Mouse (Mus musculus) neural tube, embryonic 15.5 days (tissue): ENCODE results near the gene Nup62. TPM values are rescaled to one million over a fixed set of nuclear protein-coding genes. Genes with fewer than 3 reads are reported as not detected.
"Not testable (repeated sequence)": the region's sequence is repeated elsewhere in the genome, so short reads cannot be mapped to it uniquely, and the experiment has no call there.

Experiments
- ATAC-seq: fragments of 200-750 bp; cut with Nextera tagmentation; 2 replicates; pipeline ENCODE4 v1.8.0; 2017; ENCODE audit warnings: mild to moderate bottlenecking, moderate TSS enrichment, moderate library complexity; ENCODE audit not compliant: low FRiP score
- H3K27ac ChIP-seq: fragments of 300-500 bp; sonication (generic); replicated peaks from 2 replicates; pipeline ENCODE4 v1.5.1; 2015; ENCODE audit warnings: mild to moderate bottlenecking, inconsistent platforms
- H3K27me3 ChIP-seq: fragments of 300-500 bp; sonication (generic); replicated peaks from 2 replicates; pipeline ENCODE4 v1.6.1; 2015; ENCODE audit warnings: inconsistent platforms
- H3K36me3 ChIP-seq: fragments of 300-500 bp; sonication (generic); 2 replicates; pipeline ENCODE4 v1.6.1; 2015; ENCODE audit warnings: inconsistent platforms
- H3K4me1 ChIP-seq: fragments of 300-500 bp; sonication (generic); 2 replicates; pipeline ENCODE4 v1.6.1; 2015; ENCODE audit warnings: inconsistent platforms
- H3K4me2 ChIP-seq: fragments of 300-500 bp; sonication (generic); 2 replicates; pipeline ENCODE4 v1.6.1; 2015; ENCODE audit warnings: inconsistent platforms, mild to moderate bottlenecking, moderate library complexity
- H3K4me3 ChIP-seq: fragments of 300-500 bp; sonication (generic); replicated peaks from 2 replicates; pipeline ENCODE4 v1.5.1; 2015; ENCODE audit warnings: mild to moderate bottlenecking, inconsistent platforms
- H3K9ac ChIP-seq: fragments of 300-500 bp; sonication (generic); replicated peaks from 2 replicates; pipeline ENCODE4 v1.6.1; 2015; ENCODE audit warnings: mild to moderate bottlenecking, inconsistent platforms
- H3K9me3 ChIP-seq: fragments of 300-500 bp; sonication (generic); replicated peaks from 2 replicates; pipeline ENCODE4 v1.6.1; 2016; ENCODE audit warnings: inconsistent platforms
- WGBS: fragments of 180-500 bp; shearing (Covaris S2); methylation state at CpG from one replicate; pipeline ENCODE4 v1.1.7; 2015; ENCODE audit warnings: mixed read lengths; 5-methylcytosine and 5-hydroxymethylcytosine counted together
- microRNA counts: library from miRNA; unstranded; fragments of <30 nt; microRNA quantifications from one replicate; lab custom pipeline; 2016
- microRNA-seq: library from miRNA; unstranded; fragments of <30 nt; microRNA quantifications from one replicate; pipeline ENCODE4, GENCODE M21; 2017
- polyA plus RNA-seq: library from polyadenylated mRNA; unstranded; fragments of >200 nt; fragmentation: Nextera tagmentation; extraction: Ambion mirVana; gene quantifications from 2 replicates; pipeline ENCODE4 v1.2.1, GENCODE M21; 2015

The Nup62 gene
- polyA plus RNA-seq, 1 experiment from 2014 or later, result 40.7 TPM

DNA sequence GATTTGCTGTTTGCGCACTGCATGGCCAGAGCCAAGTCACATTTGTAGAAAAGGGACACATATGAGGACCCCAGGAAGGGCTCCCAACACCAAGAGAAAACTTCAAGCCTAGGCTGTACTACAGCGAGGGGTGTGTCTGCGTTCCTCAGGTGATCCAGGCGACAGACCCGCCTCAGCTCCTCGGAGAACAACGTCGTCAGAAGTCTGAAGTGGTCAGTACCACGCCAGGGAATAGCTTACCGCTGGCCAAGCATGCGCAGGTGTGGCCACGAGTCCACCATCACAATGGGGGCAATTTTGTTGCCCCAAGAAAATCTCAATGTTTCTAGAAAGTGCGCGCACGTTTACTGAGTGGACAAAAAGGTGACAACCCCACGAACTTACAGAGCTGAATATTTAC, 52.6 kb downstream of the Nup62 start:
- H3K9me3 ChIP-seq, result no peaks in the 10 kb centered on the region
- no peaks in the 10 kb centered on the region for H3K27me3 ChIP-seq
- ATAC-seq, result no peak
- peaks cover 23% of the 10 kb centered on the region for H3K36me3 ChIP-seq
- peaks cover 55% of the 10 kb centered on the region for H3K4me1 ChIP-seq
- H3K4me3 ChIP-seq, result peak overlapping the region; percentile 75
- H3K27ac ChIP-seq, result peak overlapping the region; percentile 99
- H3K4me2 ChIP-seq, result peak overlapping the region; percentile 80
- H3K9ac ChIP-seq, result peak overlapping the region; percentile 96
- WGBS, result 5% methylated on average over 16 of the region's 16 CpGs

DNA sequence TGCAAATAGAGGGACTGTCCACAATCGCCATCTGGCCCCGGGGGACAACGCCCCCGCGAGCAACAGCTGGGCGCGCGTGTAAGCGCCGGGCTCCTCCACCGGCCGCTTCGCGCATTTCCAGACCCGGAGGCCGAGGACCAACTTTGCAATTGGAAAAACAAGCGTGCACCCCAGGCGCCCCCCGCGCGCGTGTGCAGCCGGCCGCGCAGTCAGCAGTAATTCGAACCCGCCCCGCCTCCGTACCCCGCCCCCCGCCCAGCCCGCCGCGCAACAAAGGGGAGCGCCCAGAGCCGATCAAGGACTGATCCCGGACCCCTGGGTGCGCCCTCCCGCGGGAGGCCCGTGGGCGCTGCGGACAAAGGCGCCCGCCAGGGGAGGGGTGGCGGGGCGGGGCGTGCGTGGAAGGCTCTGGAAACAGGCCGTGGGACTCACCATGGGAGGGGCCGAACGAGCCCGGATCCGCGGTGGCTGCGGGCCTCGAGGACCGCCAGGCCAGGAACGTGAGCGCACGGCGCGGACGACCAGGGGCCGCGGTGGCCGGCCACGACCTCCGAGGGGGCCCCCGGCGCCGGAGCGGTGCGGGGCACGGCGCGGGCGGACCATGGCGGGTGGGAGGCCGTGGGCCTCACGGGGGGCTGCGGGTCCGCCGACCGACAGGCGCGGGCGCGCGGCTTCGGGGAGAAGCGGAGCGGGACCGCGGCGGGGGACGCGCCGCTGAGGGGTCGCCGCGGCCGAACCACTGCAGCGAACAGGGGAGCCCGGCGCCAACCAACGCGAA, 53.2 kb downstream of the Nup62 start:
- ATAC-seq, result peak; percentile 43
- H3K27me3 ChIP-seq, result no peaks in the 10 kb centered on the region
- H3K4me1 ChIP-seq, result peaks cover 55% of the 10 kb centered on the region
- H3K9ac ChIP-seq, result peak overlapping the region; percentile 96
- H3K4me2 ChIP-seq, result peak overlapping the region; percentile 80
- under 1% methylated on average over 68 of the region's 108 CpGs for WGBS
- H3K27ac ChIP-seq, result peak overlapping the region; percentile 99
- peak overlapping the region; percentile 75 for H3K4me3 ChIP-seq
- peaks cover 16% of the 10 kb centered on the region for H3K36me3 ChIP-seq
- no peaks in the 10 kb centered on the region for H3K9me3 ChIP-seq

DNA sequence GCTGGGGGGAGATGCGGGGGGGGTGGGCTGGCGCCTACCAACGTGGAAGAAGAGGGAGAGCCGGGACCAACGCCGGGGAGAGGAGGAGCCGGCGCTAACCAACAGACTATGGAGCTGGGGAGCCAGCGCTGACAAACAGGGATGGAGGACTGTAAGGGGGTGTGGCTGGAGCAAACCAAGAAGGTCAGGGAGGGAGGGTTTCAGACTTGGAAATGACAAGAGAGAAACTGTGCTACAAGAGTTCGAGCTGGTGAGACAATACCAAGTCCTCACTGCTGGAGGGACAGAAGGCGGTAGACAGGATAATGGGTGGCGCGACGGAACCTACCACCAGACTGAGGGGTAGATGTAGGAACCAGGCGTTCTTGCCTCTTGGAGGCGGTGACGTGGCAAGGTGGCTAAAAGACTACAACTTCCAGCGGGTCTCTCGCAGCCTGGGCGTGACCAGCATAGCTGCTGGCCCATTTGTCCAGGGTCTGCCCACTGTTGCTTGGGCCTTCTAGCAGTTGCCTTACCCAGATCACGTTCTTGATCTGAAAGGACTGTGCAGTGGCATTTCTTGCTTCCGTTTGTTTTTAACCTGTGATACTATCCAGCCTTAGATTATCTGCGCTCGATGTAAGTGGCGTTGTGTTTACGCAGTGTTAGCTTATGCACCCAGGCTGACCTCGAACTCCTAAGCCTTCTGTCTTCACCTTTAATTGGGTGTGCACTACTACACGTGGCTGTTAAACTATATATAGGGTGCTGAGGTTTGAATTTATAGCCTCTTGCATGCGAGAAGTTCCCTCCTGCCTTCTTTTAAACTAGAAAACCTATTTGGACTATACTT, 54.0 kb downstream of the Nup62 start, which contains the start of gene Ptov1:
Gene Ptov1, minus strand, starts transcription at position 92 of the 832 bp plus-strand sequence.
- Histone ChIP-seq H3K4me1 (peaks cover 47% of the 10 kb centered on the region), H3K4me2 (peak within 1 kb of the TSS; percentile 80), H3K36me3 (peaks cover 8% of the 10 kb centered on the region; the same call in 1 of the 2 replicates), H3K9ac (peak within 1 kb of the TSS; percentile 96), H3K9me3 (no peaks in the 10 kb centered on the region), H3K27me3 (no peaks in the 10 kb centered on the region), H3K27ac (peak within 1 kb of the TSS; percentile 99), H3K4me3 (peak within 1 kb of the TSS; percentile 75)
- 7% methylated on average over 29 of the region's 29 CpGs for WGBS
- ATAC-seq, result peak; percentile 96

DNA sequence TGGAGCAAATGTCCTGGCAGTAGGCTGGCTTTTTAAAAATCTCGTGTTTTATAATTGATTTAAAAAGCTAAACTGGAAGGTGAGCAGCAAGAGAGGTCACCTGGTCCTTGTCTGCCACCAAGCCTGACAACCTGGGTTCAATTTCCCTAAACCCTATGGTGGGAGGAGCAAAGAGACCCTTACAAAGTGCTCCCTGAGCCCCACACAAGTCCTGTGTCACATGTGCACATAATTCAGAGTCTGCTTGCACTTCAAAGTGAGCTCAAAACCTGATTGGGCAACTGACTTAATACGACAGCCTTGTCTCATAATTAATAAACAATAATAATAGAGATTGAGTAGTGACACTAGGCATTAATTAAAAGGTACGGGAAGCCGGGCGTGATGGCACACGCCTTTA, 54.7 kb downstream of the Nup62 start:
- ATAC-seq, result no peak
- Histone ChIP-seq H3K4me3 (peak overlapping the region; percentile 75), H3K9ac (peak overlapping the region; percentile 33)

DNA sequence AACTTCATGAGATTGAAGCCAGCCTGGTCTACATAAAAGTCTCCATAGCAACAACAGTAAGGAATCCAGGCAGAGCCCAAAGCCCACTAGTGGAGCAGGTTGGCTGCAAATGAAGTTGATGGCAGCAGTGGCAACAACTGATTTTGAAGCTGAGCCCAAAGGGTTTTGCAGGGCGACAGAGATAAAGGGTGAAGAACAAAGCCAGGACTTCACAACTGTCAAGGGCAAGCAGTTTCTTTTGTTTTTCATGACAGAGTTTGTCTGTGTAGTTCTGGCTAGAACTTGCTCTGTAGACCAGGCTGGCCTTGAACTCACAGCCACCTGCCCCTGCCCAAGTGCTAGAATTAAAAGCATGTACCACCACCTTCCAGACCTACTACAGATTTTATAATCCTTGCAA, 55.3 kb downstream of the Nup62 start:
- Histone ChIP-seq H3K4me2 (no peak overlapping the region), H3K27ac (0 out of 2 replicates have a peak overlapping the region, but pooled peaks have one; percentile 23), H3K9ac (no peak overlapping the region), H3K36me3 (peaks cover 10% of the 10 kb centered on the region), H3K4me3 (no peak overlapping the region), H3K9me3 (no peaks in the 10 kb centered on the region), H3K4me1 (peaks cover 34% of the 10 kb centered on the region), H3K27me3 (no peaks in the 10 kb centered on the region)
- no peak for ATAC-seq
- WGBS, result 37% methylated on average over 1 of the region's 1 CpGs

More for the DNA sequence above, 54.7 kb downstream of the Nup62 start:
- Histone ChIP-seq H3K27ac (peak overlapping the region; percentile 99), H3K4me1 (peaks cover 40% of the 10 kb centered on the region), H3K4me2 (peak overlapping the region; percentile 80), H3K36me3 (0 out of 2 replicates have a peak, but pooled peaks cover 5% of the 10 kb centered on the region), H3K9me3 (no peaks in the 10 kb centered on the region), H3K27me3 (no peaks in the 10 kb centered on the region)
- 80% methylated on average over 6 of the region's 6 CpGs for WGBS

DNA sequence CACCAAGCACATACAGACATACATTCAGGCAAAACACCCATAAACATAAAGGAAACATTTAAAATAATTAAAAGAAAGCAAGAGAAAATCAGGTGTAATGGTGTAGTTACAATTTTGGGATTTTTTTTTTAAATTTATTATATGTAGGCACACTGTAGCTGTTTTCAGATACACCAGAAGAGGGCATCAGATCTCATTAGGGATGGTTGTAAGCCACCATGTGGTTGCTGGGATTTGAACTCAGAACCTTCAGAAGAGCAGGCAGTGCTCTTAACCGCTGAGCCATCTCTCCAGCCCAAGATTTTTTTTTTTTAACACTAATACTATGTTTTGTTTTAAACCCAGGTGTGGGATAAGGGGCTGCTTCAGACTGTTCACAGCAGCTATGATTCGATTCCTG, 55.9 kb downstream of the Nup62 start:
- 94% methylated on average over 2 of the region's 2 CpGs for WGBS
- peaks cover 11% of the 10 kb centered on the region for H3K36me3 ChIP-seq
- ATAC-seq, H3K4me2 ChIP-seq, H3K4me3 ChIP-seq, H3K27me3 ChIP-seq, H3K27ac ChIP-seq, H3K9ac ChIP-seq, H3K9me3 ChIP-seq: not testable (repeated sequence)
- H3K4me1 ChIP-seq, result peaks cover 28% of the 10 kb centered on the region

DNA sequence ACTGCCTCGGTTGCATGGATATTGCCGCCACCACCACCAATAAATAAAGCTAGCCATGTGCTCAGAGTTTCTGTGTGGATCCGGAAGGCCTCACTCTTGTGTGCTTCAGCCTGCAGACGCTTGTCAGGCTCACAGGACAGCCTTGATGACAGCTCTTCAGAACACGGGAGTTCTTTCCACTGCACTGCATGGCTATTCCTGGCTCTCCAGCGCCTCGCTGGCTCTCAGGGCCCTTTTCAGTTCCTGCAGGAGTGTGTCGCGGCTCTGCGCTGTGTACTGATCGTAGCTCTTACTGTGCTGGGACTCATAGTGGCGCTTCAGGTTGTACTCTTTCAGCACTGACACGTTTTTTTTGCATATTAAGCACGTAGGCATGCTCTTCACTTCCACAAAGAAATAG, 61.9 kb downstream of the Nup62 start:
- Histone ChIP-seq H3K9me3 (no peaks in the 10 kb centered on the region), H3K4me1 (no peaks in the 10 kb centered on the region), H3K4me2 (no peak overlapping the region), H3K4me3 (no peak overlapping the region), H3K9ac (no peak overlapping the region), H3K36me3 (peaks cover 71% of the 10 kb centered on the region), H3K27ac (no peak overlapping the region), H3K27me3 (no peaks in the 10 kb centered on the region)
- whole genome bisulfite sequencing, result 89% methylated on average over 14 of the region's 14 CpGs
- no peak for ATAC-seq

MicroRNAs within 50 kb of the gene (microRNA counts, 519-probe panel; counts per million panel counts)
- not detected for microRNA mmu-miR-707 (lab: Ali Mortazavi, UCI)

Small RNA genes within 50 kb of the gene (microRNA-seq; reads per million reads assigned to microRNA genes)
- gene Mir707, result not detected

Other genes with a start within 250 kb of the Nup62 start
- 1.1 and 4.9 TPM in 2 replicates for gene Napsa, start 243.7 kb upstream of the Nup62 start, polyA plus RNA-seq
- gene Kcnc3, start 225.4 kb upstream of the Nup62 start, polyA plus RNA-seq, result 7.2 and 8.0 TPM in 2 replicates
- gene Myh14, start 145.2 kb upstream of the Nup62 start, polyA plus RNA-seq, result 4.8 and 6.0 TPM in 2 replicates
- not detected in 2 replicates for gene Izumo2, start 107.3 kb upstream of the Nup62 start, polyA plus RNA-seq
- 28.9 and 29.7 TPM in 2 replicates for gene Vrk3, start 67.7 kb upstream of the Nup62 start, polyA plus RNA-seq
- gene Zfp473, start 65.0 kb upstream of the Nup62 start, polyA plus RNA-seq, result 1.1 and 1.4 TPM in 2 replicates
- gene Il4i1, start 299 bp downstream of the Nup62 start, polyA plus RNA-seq, result 0.78 and 4.7 TPM in 2 replicates
- gene Atf5, start 570 bp downstream of the Nup62 start, polyA plus RNA-seq, result 3.6 and 4.1 TPM in 2 replicates
- gene Akt1s1, start 32.9 kb downstream of the Nup62 start, polyA plus RNA-seq, result 89.9 and 92.0 TPM in 2 replicates
- gene Tbc1d17, start 33.0 kb downstream of the Nup62 start, polyA plus RNA-seq, result 105 and 110 TPM in 2 replicates
- gene Pnkp, start 41.1 kb downstream of the Nup62 start, polyA plus RNA-seq, result 29.2 and 29.6 TPM in 2 replicates
- 433 and 459 TPM in 2 replicates for gene Ptov1, start 53.7 kb downstream of the Nup62 start, polyA plus RNA-seq
- 136 and 141 TPM in 2 replicates for gene Med25, start 76.6 kb downstream of the Nup62 start, polyA plus RNA-seq
- gene Fuz, start 80.0 kb downstream of the Nup62 start, polyA plus RNA-seq, result 15.1 and 15.8 TPM in 2 replicates
- gene Ap2a1, start 113.4 kb downstream of the Nup62 start, polyA plus RNA-seq, result 122 and 126 TPM in 2 replicates
- gene Tsks, start 127.1 kb downstream of the Nup62 start, polyA plus RNA-seq, result 0.14 and 0.24 TPM in 2 replicates
- gene Cpt1c, start 158.8 kb downstream of the Nup62 start, polyA plus RNA-seq, result 55.5 and 59.0 TPM in 2 replicates
- gene Prmt1, start 170.5 kb downstream of the Nup62 start, polyA plus RNA-seq, result 605 and 615 TPM in 2 replicates
- 56.8 and 70.2 TPM in 2 replicates for gene Irf3, start 181.6 kb downstream of the Nup62 start, polyA plus RNA-seq
- gene Bcl2l12, start 182.6 kb downstream of the Nup62 start, polyA plus RNA-seq, result 9.8 and 19.8 TPM in 2 replicates
- gene Scaf1, start 200.3 kb downstream of the Nup62 start, polyA plus RNA-seq, result 43.3 and 46.1 TPM in 2 replicates
- gene Rras, start 201.9 kb downstream of the Nup62 start, polyA plus RNA-seq, result 14.2 and 24.2 TPM in 2 replicates
- gene Prr12, start 236.8 kb downstream of the Nup62 start, polyA plus RNA-seq, result 11.4 and 12.3 TPM in 2 replicates
- gene Nosip, start 246.3 kb downstream of the Nup62 start, polyA plus RNA-seq, result 65.8 and 66.5 TPM in 2 replicates
- gene Prrg2, start 246.6 kb downstream of the Nup62 start, polyA plus RNA-seq, result 16.5 and 18.1 TPM in 2 replicates